Mouse (Mus musculus) CH12.LX (cell line): ENCODE measurements at regions not wholly inside any gene's neighbourhood (a gene's known extent, or its start where the extent isn't known, plus 50 kb on each side); places are given as distances from the start of the nearest gene placed in this dataset.

Experiments used
- DNase-seq: peaks from one replicate; pipeline ENCODE4 v3.0.0-alpha.2; 2013; ENCODE audit errors: extremely low read depth
- H3K27ac ChIP-seq: 2 replicates; pipeline ENCODE4 v1.5.1; 2012; ENCODE audit warnings: low read depth, mild to moderate bottlenecking, control low read depth, moderate library complexity; ENCODE audit not compliant: insufficient read depth
- H3K27me3 ChIP-seq: replicated peaks from 2 replicates; pipeline ENCODE3; 2012; ENCODE audit warnings: inconsistent platforms
- H3K36me3 ChIP-seq, 2 experiments: replicated peaks in 1 of 2; 2 replicates each; pipeline versions ENCODE3 to v1.6.1; 2012; ENCODE audit warnings: inconsistent platforms in 1 of 2, low read length in 1 of 2, mild to moderate bottlenecking in 1 of 2, mixed read lengths in 1 of 2, moderate library complexity in 1 of 2; ENCODE audit not compliant: control insufficient read depth in 1 of 2, insufficient read depth in 1 of 2
- H3K4me1 ChIP-seq, 2 experiments: 2 replicates each; pipeline ENCODE4 v1.6.1; 2012; ENCODE audit warnings: inconsistent platforms in 1 of 2, moderate library complexity in 1 of 2; ENCODE audit not compliant: insufficient read depth in 2 of 2, control insufficient read depth in 1 of 2
- H3K4me2 ChIP-seq: 2 replicates; pipeline ENCODE4 v1.6.1; 2012; ENCODE audit warnings: low read depth, mild to moderate bottlenecking, control low read depth; ENCODE audit not compliant: poor library complexity, insufficient read depth, severe bottlenecking
- H3K4me3 ChIP-seq, 3 experiments: fragments of 150-350 bp in 1 of 3; sonication (generic) in 1 of 3; replicated peaks in 1 of 3; 2 replicates each; pipeline versions ENCODE3 to v1.5.1; 2011 to 2012; ENCODE audit warnings: low read depth in 2 of 3, low read length in 2 of 3, mild to moderate bottlenecking in 2 of 3, moderate library complexity in 2 of 3, control low read depth in 1 of 3, improper control_type of control experiment in 1 of 3, inconsistent platforms in 1 of 3, mixed read lengths in 1 of 3; ENCODE audit not compliant: poor library complexity in 1 of 3
- H3K79me2 ChIP-seq: replicated peaks from 2 replicates; pipeline ENCODE4 v1.6.1; 2012; ENCODE audit warnings: mild to moderate bottlenecking, moderate library complexity; ENCODE audit not compliant: control insufficient read depth, poor library complexity, insufficient read depth, severe bottlenecking; ENCODE audit errors: extremely low read depth
- H3K9ac ChIP-seq: 2 replicates; pipeline ENCODE4 v1.6.1; 2012; ENCODE audit warnings: low read depth, mild to moderate bottlenecking, control low read depth, moderate library complexity; ENCODE audit not compliant: insufficient read depth
- H3K9me3 ChIP-seq: replicated peaks from 2 replicates; pipeline ENCODE3; 2012; ENCODE audit warnings: low read length, inconsistent platforms, mixed read lengths
- CTCF ChIP-seq, 2 experiments: IDR thresholded peaks in 1 of 2; conservative IDR thresholded peaks in 1 of 2; 2 replicates each; pipeline ENCODE4 v1.5.1; 2011 to 2012; ENCODE audit warnings: low read depth in 2 of 2, low read length in 2 of 2, improper control_type of control experiment in 1 of 2, inconsistent platforms in 1 of 2, mild to moderate bottlenecking in 1 of 2, moderate library complexity in 1 of 2
- E2F4 ChIP-seq: IDR thresholded peaks from 2 replicates; pipeline ENCODE4 v1.6.1; 2011; ENCODE audit warnings: low read depth, low read length, improper control_type of control experiment; ENCODE audit not compliant: insufficient replicate concordance
- GABPA ChIP-seq: IDR thresholded peaks from 2 replicates; pipeline ENCODE4 v1.6.1; 2012; ENCODE audit warnings: low read depth, low read length, improper control_type of control experiment, inconsistent platforms; ENCODE audit not compliant: insufficient replicate concordance
- HCFC1 ChIP-seq: IDR thresholded peaks from 2 replicates; pipeline ENCODE4 v1.6.1; 2012; ENCODE audit warnings: low read depth, mild to moderate bottlenecking, inconsistent platforms, low read length, improper control_type of control experiment
- IRF4 ChIP-seq: IDR thresholded peaks from 2 replicates; pipeline ENCODE4 v1.6.1; 2014; ENCODE audit warnings: low read depth, mild to moderate bottlenecking, inconsistent platforms, low read length, improper control_type of control experiment
- JUND ChIP-seq: conservative IDR thresholded peaks from 2 replicates; pipeline ENCODE4 v1.6.1; 2011; ENCODE audit warnings: low read depth, low read length, improper control_type of control experiment
- KAT2A ChIP-seq: IDR thresholded peaks from 2 replicates; pipeline ENCODE4 v1.6.1; 2012; ENCODE audit warnings: low read length, improper control_type of control experiment, inconsistent platforms; ENCODE audit not compliant: insufficient replicate concordance
- MAX ChIP-seq: IDR thresholded peaks from 2 replicates; pipeline ENCODE4 v1.6.1; 2011; ENCODE audit warnings: low read length, improper control_type of control experiment
- MEF2A ChIP-seq: IDR thresholded peaks from 2 replicates; pipeline ENCODE4 v1.6.1; 2014; ENCODE audit warnings: low read depth, mild to moderate bottlenecking, inconsistent platforms, low read length, improper control_type of control experiment, borderline replicate concordance
- MXI1 ChIP-seq: IDR thresholded peaks from 2 replicates; pipeline ENCODE4 v1.6.1; 2011; ENCODE audit warnings: mild to moderate bottlenecking, low read depth, low read length, improper control_type of control experiment
- MYC ChIP-seq: IDR thresholded peaks from 2 replicates; pipeline ENCODE4 v1.6.1; 2011; ENCODE audit warnings: low read depth, mild to moderate bottlenecking, improper control_type of control experiment, low read length
- NRF1 ChIP-seq: IDR thresholded peaks from 2 replicates; pipeline ENCODE4 v1.6.1; 2014; ENCODE audit warnings: low read depth, mild to moderate bottlenecking, inconsistent platforms, low read length, improper control_type of control experiment, moderate library complexity
- POLR2AphosphoS2 ChIP-seq: IDR thresholded peaks from 2 replicates; pipeline ENCODE4 v1.6.1; 2011; ENCODE audit warnings: low read depth, low read length, improper control_type of control experiment
- SIN3A ChIP-seq: IDR thresholded peaks from 2 replicates; pipeline ENCODE4 v1.6.1; 2012; ENCODE audit warnings: low read length, improper control_type of control experiment, inconsistent platforms
- TBP ChIP-seq: conservative IDR thresholded peaks from 2 replicates; pipeline ENCODE4 v1.6.1; 2011; ENCODE audit warnings: low read depth, low read length, improper control_type of control experiment
- TCF12 ChIP-seq: IDR thresholded peaks from 2 replicates; pipeline ENCODE4 v1.6.1; 2014; ENCODE audit warnings: low read depth, mild to moderate bottlenecking, inconsistent platforms, low read length, improper control_type of control experiment
- ZC3H11A ChIP-seq: IDR thresholded peaks from 2 replicates; pipeline ENCODE4 v1.6.1; 2012; ENCODE audit warnings: low read depth, mild to moderate bottlenecking, inconsistent platforms, low read length, improper control_type of control experiment
- dilution Hi-C: fragments of 300-500 bp; cut with MboI; formaldehyde crosslinking; loops from 2 replicates; pipeline ENCODE4 v1.14.3; 2020; ENCODE audit warnings: low sequenced_read_pairs; ENCODE audit not compliant: extremely low pct_unique_long_range_greater_than_20kb, extremely low pct_ligation_motif_present
- in situ Hi-C: fragments of 300-500 bp; cut with MboI; formaldehyde crosslinking; loops from 3 replicates; pipeline ENCODE4 v1.14.3; 2019; ENCODE audit warnings: low sequenced_read_pairs, low pct_ligation_motif_present, low pct_unique_long_range_greater_than_20kb, mixed read lengths

- Histone ChIP-seq H3K79me2 (no peaks in the 10 kb centered on the region), H3K27ac (no peak overlapping the region), H3K36me3 (no peaks in the 10 kb centered on the region), H3K4me2 (no peak overlapping the region), H3K9ac (no peak overlapping the region), H3K9me3 (peaks cover 13% of the 10 kb centered on the region), H3K4me1 (no peaks in the 10 kb centered on the region), H3K27me3 (no peaks in the 10 kb centered on the region), H3K4me3 (no peak overlapping the region)
- TF ChIP-seq ZC3H11A (no peak), HCFC1 (no peak)
- DNase-seq, result no peak
- in situ Hi-C loops (no loop called here), dilution Hi-C loops (no loop called here)
These were observed 159.0 kb upstream of the Sptlc3 start for GRCm38 (mm10) chr2:139334681-139335080.

GRCm38 (mm10) chr2:139338240-139338639 lies 155.5 kb upstream of the Sptlc3 start:
- Histone ChIP-seq H3K9me3 (peaks cover 11% of the 10 kb centered on the region), H3K9ac (no peak overlapping the region), H3K4me3 (no peak overlapping the region), H3K36me3 (no peaks in the 10 kb centered on the region), H3K27me3 (no peaks in the 10 kb centered on the region), H3K4me1 (no peaks in the 10 kb centered on the region), H3K79me2 (no peaks in the 10 kb centered on the region), H3K27ac (no peak overlapping the region), H3K4me2 (no peak overlapping the region)
- dilution Hi-C loops, result no loop called here
- in situ Hi-C loops, result no loop called here
- TF ChIP-seq E2F4 (no peak), TBP (no peak), GABPA (no peak)
- DNase-seq, result no peak

- H3K4me1 ChIP-seq, result no peaks in the 10 kb centered on the region
- dilution Hi-C loops, result no loop called here
- no peaks in the 10 kb centered on the region for H3K9me3 ChIP-seq
- TF ChIP-seq MEF2A (no peak), MAX (no peak), TCF12 (no peak), MXI1 (no peak), MYC (no peak), POLR2AphosphoS2 (no peak), HCFC1 (no peak), KAT2A (no peak), IRF4 (no peak), E2F4 (no peak), JUND (no peak), CTCF (conservative IDR thresholded peaks at IDR 0.05 in 1 of 2, IDR thresholded peaks at IDR 0.05 in 1 of 2; ENCODE audit: low read depth in 2 of 2, low read length in 2 of 2) (no peak), SIN3A (no peak), NRF1 (no peak)
- no peak overlapping the region for H3K9ac ChIP-seq
- DNase-seq, result no peak
- H3K27me3 ChIP-seq, result no peaks in the 10 kb centered on the region
- no peaks in the 10 kb centered on the region for H3K36me3 ChIP-seq
- H3K79me2 ChIP-seq, result no peaks in the 10 kb centered on the region
- H3K4me2 ChIP-seq, result no peak overlapping the region
- H3K4me3 ChIP-seq, result no peak overlapping the region
- in situ Hi-C loops, result no loop called here
- no peak overlapping the region for H3K27ac ChIP-seq
These were observed 137.3 kb upstream of the Sptlc3 start for GRCm38 (mm10) chr2:139356280-139357010.
